9 mouse cellular contexts compared by ENCODE assay signal in genomic region chr12:8301841-8302431, GRCm38 (mm10). TPM values are rescaled to one million over a fixed set of nuclear protein-coding genes. Genes with fewer than 3 reads are reported as not detected.
A peak's percentile ranks its signal among the peaks of the same experiment; 100 is the strongest.
DNase-seq lines count a peak whose midpoint lies in the region; ATAC-seq lines count a peak whose summit lies in the region.
"Had no signal": no experiment of that assay in that cellular context is flagged by ENCODE, and none has a peak within 500 bp of the region (broad histone marks: within the 10 kb centered on the region; RNA-seq: fewer than 3 reads in every experiment).

TSS of gene Gdf7 (minus strand) at chr12:8301954.

- peak within 1 kb of the TSS; percentile 69 for H3K4me2 ChIP-seq in kidney, embryonic 16.5 days (replicated peaks; ENCODE audit: low read depth, low read length)
- H3K4me2 ChIP-seq in intestine, embryonic 14.5 days (ENCODE audit: low read length): peak within 1 kb of the TSS; percentile 73
- H3K4me2 ChIP-seq in neural tube, embryonic 11.5 days (ENCODE audit: low read depth): peak within 1 kb of the TSS; percentile 61

- H3K9ac ChIP-seq in kidney, embryonic 16.5 days (replicated peaks; ENCODE audit: low read length): peak within 1 kb of the TSS; percentile 52
- H3K9ac ChIP-seq in intestine, embryonic 14.5 days (ENCODE audit: low read length): 0 out of 2 replicates have a peak within 1 kb of the TSS, but pooled peaks have one; percentile 25
- no peak within 1 kb of the TSS for H3K9ac ChIP-seq in neural tube, embryonic 11.5 days (ENCODE audit: low read length)

- no peak within 1 kb of the TSS for H3K27ac ChIP-seq in kidney, embryonic 16.5 days (ENCODE audit: low read length)
- no peak within 1 kb of the TSS for H3K27ac ChIP-seq in intestine, embryonic 14.5 days (ENCODE audit: low read depth)
- H3K27ac ChIP-seq in neural tube, embryonic 11.5 days (ENCODE audit: low read depth, low read length): no peak within 1 kb of the TSS

- H3K4me3 ChIP-seq in kidney, embryonic 16.5 days (ENCODE audit: low read length): peak within 1 kb of the TSS; percentile 50
- peak within 1 kb of the TSS; percentile 35 for H3K4me3 ChIP-seq in intestine, embryonic 14.5 days (ENCODE audit: low read depth, low read length)
- H3K4me3 ChIP-seq in neural tube, embryonic 11.5 days (ENCODE audit: low read depth, low read length): peak within 1 kb of the TSS; percentile 38

- H3K36me3 ChIP-seq in kidney, embryonic 16.5 days (ENCODE audit: insufficient read depth, low read length): no peaks in the 10 kb centered on the region
- no peaks in the 10 kb centered on the region for H3K36me3 ChIP-seq in intestine, embryonic 14.5 days (ENCODE audit: control insufficient read depth, insufficient read depth, low read length)
- H3K36me3 ChIP-seq in neural tube, embryonic 11.5 days (ENCODE audit: control insufficient read depth, insufficient read depth, low read length): no peaks in the 10 kb centered on the region

- under 1% methylated on average over 50 of the region's 53 CpGs for WGBS in kidney, embryonic 16.5 days
- under 1% methylated on average over 47 of the region's 53 CpGs for WGBS in intestine, embryonic 14.5 days
- under 1% methylated on average over 43 of the region's 53 CpGs for WGBS in neural tube, embryonic 11.5 days

- DNase-seq in kidney, adult 9 months: no peak
- DNase-seq in embryo, embryonic 9.5 days (ENCODE audit: extremely low spot score): peak; percentile 60
- no peak for DNase-seq in intestine, embryonic 14.5 days (ENCODE audit: low spot score)
- DNase-seq in neural tube, embryonic 11.5 days (ENCODE audit: low spot score): peak; percentile 47
- DNase-seq in spleen, postnatal 4 days (ENCODE audit: low spot score in 2 of 2): no peak
- DNase-seq in adrenal gland, adult 8-10 months: no peak
- no peak for DNase-seq in lung, postnatal 4 days

- no peaks in the 10 kb centered on the region for H3K9me3 ChIP-seq in kidney, embryonic 16.5 days (ENCODE audit: low read length)
- no peaks in the 10 kb centered on the region for H3K9me3 ChIP-seq in intestine, embryonic 14.5 days (ENCODE audit: control insufficient read depth, low read length)
- H3K9me3 ChIP-seq in neural tube, embryonic 11.5 days (ENCODE audit: control insufficient read depth, low read length): no peaks in the 10 kb centered on the region

- ATAC-seq in kidney, embryonic 16.5 days (ENCODE audit: low FRiP score, low TSS enrichment): peak; percentile 66
- no peak for ATAC-seq in intestine, embryonic 14.5 days (replicated peaks; ENCODE audit: low FRiP score, low TSS enrichment, low read depth)
- ATAC-seq in neural tube, embryonic 11.5 days (ENCODE audit: insufficient read depth, low FRiP score, low TSS enrichment): no peak
- ATAC-seq: Patski had no signal

- H3K4me1 ChIP-seq in kidney, embryonic 16.5 days (ENCODE audit: insufficient read depth, low read length): peaks cover 14% of the 10 kb centered on the region; the same call in 1 of the 2 replicates
- H3K4me1 ChIP-seq in intestine, embryonic 14.5 days (replicated peaks; ENCODE audit: control insufficient read depth, insufficient read depth, low read length): peaks cover 2% of the 10 kb centered on the region; the same call in 1 of the 2 replicates
- peaks cover 3% of the 10 kb centered on the region; the same call in 1 of the 2 replicates for H3K4me1 ChIP-seq in neural tube, embryonic 11.5 days (ENCODE audit: control insufficient read depth, insufficient read depth, low read length)

- peaks cover 88% of the 10 kb centered on the region for H3K27me3 ChIP-seq in kidney, embryonic 16.5 days (ENCODE audit: insufficient read depth, low read length)
- peaks cover 87% of the 10 kb centered on the region for H3K27me3 ChIP-seq in intestine, embryonic 14.5 days (replicated peaks; ENCODE audit: control insufficient read depth, insufficient read depth, low read length)
- peaks cover 79% of the 10 kb centered on the region for H3K27me3 ChIP-seq in neural tube, embryonic 11.5 days (ENCODE audit: control insufficient read depth, insufficient read depth, low read length)

RNA-seq across cellular contexts. Expression of gene Gdf7, which starts in this region (rescaled TPM):
- 1.0 and 1.1 TPM in 2 replicates for polyA plus RNA-seq in kidney, embryonic 16.5 days (2015; fragmentation: Nextera tagmentation; extraction: Ambion mirVana)
- not detected in 2 replicates for polyA plus RNA-seq in intestine, embryonic 14.5 days (2014; fragmentation: Nextera tagmentation; extraction: Ambion mirVana)
- polyA plus RNA-seq in neural tube, embryonic 11.5 days (2014; fragmentation: Nextera tagmentation; extraction: Ambion mirVana): 0.28 and 0.37 TPM in 2 replicates
- total RNA-seq in adrenal gland, adult 8-10 months (2022): under 1 TPM in 1 of 4 experiments, not detected in 3; 0.23 TPM
- polyA plus RNA-seq: Patski had no signal

Comparison
In these comparisons a context has a peak if more than half of its experiments do, and no peak if none do; other contexts are left out.
1. Peak in DNase-seq, H3K4me3 ChIP-seq and H3K4me2 ChIP-seq in neural tube, embryonic 11.5 days; RNA of the gene not detected or under 1 TPM.